ENCODE assay signal across 8 mouse cellular contexts in the genomic region with DNA sequence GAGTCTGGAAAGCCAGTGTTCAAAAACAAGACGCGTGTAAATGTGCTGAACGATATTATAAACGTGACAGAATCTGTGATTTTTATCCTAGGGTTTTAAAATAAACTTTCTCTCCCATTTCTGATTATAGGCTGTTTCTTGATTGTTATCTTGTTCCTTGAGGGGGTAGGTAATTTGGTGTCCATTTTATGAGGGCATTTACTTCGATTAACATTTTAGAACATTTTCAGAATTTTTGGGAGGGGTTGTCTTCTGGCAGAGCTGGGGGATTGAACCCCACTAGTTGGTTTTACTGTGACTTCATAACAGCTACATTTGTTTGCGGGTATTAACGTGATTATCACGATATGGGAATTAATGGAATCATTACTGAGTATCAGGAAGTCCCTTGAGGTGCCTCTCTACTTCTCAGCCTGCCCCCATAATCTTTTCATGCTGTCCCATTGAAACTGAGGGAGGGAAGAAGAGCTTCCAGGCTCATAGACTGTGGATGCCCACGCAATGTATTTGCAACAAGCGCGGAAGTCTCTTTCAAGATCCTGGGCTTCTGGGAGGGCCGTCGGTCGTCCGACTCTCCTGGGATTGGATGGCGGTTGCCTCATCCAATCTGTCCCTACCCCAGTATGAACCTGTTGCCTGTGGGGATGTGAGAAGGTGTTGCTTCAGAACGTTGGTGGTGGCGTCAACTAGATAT. TPM values are rescaled to one million over a fixed set of nuclear protein-coding genes. Genes with fewer than 3 reads are reported as not detected.
DNase-seq lines count a peak whose midpoint lies in the region; ATAC-seq and TF ChIP-seq lines count a peak whose summit lies in the region.

No protein-coding gene starts in this region.

- no peak for TF ChIP-seq RAD21 in CH12.LX (IDR thresholded peaks at IDR 0.05; ENCODE audit: low read depth, low read length)

- H3K27me3 ChIP-seq in heart, embryonic 12.5 days (replicated peaks), result no peaks in the 10 kb centered on the region
- peaks cover 39% of the 10 kb centered on the region for H3K27me3 ChIP-seq in CH12.LX (replicated peaks)
- no peaks in the 10 kb centered on the region for H3K27me3 ChIP-seq in embryonic facial prominence, embryonic 14.5 days (replicated peaks; ENCODE audit: control insufficient read depth, insufficient read depth, low read length)
- H3K27me3 ChIP-seq in intestine, embryonic 14.5 days (replicated peaks; ENCODE audit: control insufficient read depth, insufficient read depth, low read length), result no peaks in the 10 kb centered on the region
- no peaks in the 10 kb centered on the region for H3K27me3 ChIP-seq in midbrain, embryonic 15.5 days (replicated peaks)

- H3K9me3 ChIP-seq in heart, embryonic 12.5 days (replicated peaks), result peaks cover 10% of the 10 kb centered on the region
- peaks cover 23% of the 10 kb centered on the region for H3K9me3 ChIP-seq in CH12.LX (replicated peaks; ENCODE audit: low read length)
- peaks cover 14% of the 10 kb centered on the region for H3K9me3 ChIP-seq in embryonic facial prominence, embryonic 14.5 days (ENCODE audit: control insufficient read depth, low read length)
- peaks cover 4% of the 10 kb centered on the region; the same call in 1 of the 2 replicates for H3K9me3 ChIP-seq in intestine, embryonic 14.5 days (ENCODE audit: control insufficient read depth, low read length)
- peaks cover 6% of the 10 kb centered on the region; the same call in 1 of the 2 replicates for H3K9me3 ChIP-seq in midbrain, embryonic 15.5 days

- in situ Hi-C loops in CH12.LX (cut with MboI; ENCODE audit: low pct_ligation_motif_present, low pct_unique_long_range_greater_than_20kb, low sequenced_read_pairs), result loop anchor here (25.0 kb wide), 1 partner anchor 316 kb away; no protein-coding TSS in a partner anchor

- ATAC-seq in heart, embryonic 12.5 days (ENCODE audit: insufficient number of reproducible peaks, low FRiP score), result no peak
- no peak for ATAC-seq in embryonic facial prominence, embryonic 14.5 days (ENCODE audit: low read depth)
- ATAC-seq in intestine, embryonic 14.5 days (replicated peaks; ENCODE audit: low FRiP score, low TSS enrichment, low read depth), result no peak; the same call in 1 of the 2 replicates
- peak; percentile 24 for ATAC-seq in midbrain, embryonic 15.5 days (replicated peaks)

- no peak overlapping the region for H3K27ac ChIP-seq in heart, embryonic 12.5 days (ENCODE audit: poor library complexity, severe bottlenecking)
- no peak overlapping the region for H3K27ac ChIP-seq in CH12.LX (ENCODE audit: insufficient read depth, low read depth)
- H3K27ac ChIP-seq in embryonic facial prominence, embryonic 14.5 days (replicated peaks; ENCODE audit: low read depth, low read length), result peak overlapping the region; percentile 0; the same call in 1 of the 2 replicates
- peak overlapping the region; percentile 79; the same call in 1 of the 2 replicates for H3K27ac ChIP-seq in intestine, embryonic 14.5 days (ENCODE audit: low read depth)
- peak overlapping the region; percentile 64 for H3K27ac ChIP-seq in midbrain, embryonic 15.5 days

- peaks cover 31% of the 10 kb centered on the region for H3K79me2 ChIP-seq in CH12.LX (replicated peaks; ENCODE audit: control insufficient read depth, extremely low read depth, insufficient read depth, poor library complexity, severe bottlenecking)

- 66% methylated on average over 18 of the region's 18 CpGs for WGBS in heart, embryonic 12.5 days
- WGBS in embryonic facial prominence, embryonic 14.5 days, result 67% methylated on average over 18 of the region's 18 CpGs
- 68% methylated on average over 18 of the region's 18 CpGs for WGBS in intestine, embryonic 14.5 days
- WGBS in midbrain, embryonic 15.5 days, result 63% methylated on average over 18 of the region's 18 CpGs

- H3K36me3 ChIP-seq in heart, embryonic 12.5 days, result peaks cover 27% of the 10 kb centered on the region
- peaks cover 17 to 28% of the 10 kb centered on the region in 2 experiments for H3K36me3 ChIP-seq in CH12.LX (replicated peaks in 1 of 2; ENCODE audit: control insufficient read depth in 1 of 2, insufficient read depth in 1 of 2, low read length in 1 of 2)
- H3K36me3 ChIP-seq in embryonic facial prominence, embryonic 14.5 days (ENCODE audit: control insufficient read depth, insufficient read depth, low read length), result peaks cover 29% of the 10 kb centered on the region
- peaks cover 30% of the 10 kb centered on the region for H3K36me3 ChIP-seq in intestine, embryonic 14.5 days (ENCODE audit: control insufficient read depth, insufficient read depth, low read length)
- H3K36me3 ChIP-seq in midbrain, embryonic 15.5 days (replicated peaks), result peaks cover 7% of the 10 kb centered on the region

- H3K4me1 ChIP-seq in heart, embryonic 12.5 days (replicated peaks), result peaks cover 23% of the 10 kb centered on the region
- H3K4me1 ChIP-seq in CH12.LX (ENCODE audit: control insufficient read depth in 1 of 2, insufficient read depth in 2 of 2), result peaks cover 5 to 23% of the 10 kb centered on the region in 2 experiments
- peaks cover 15% of the 10 kb centered on the region for H3K4me1 ChIP-seq in embryonic facial prominence, embryonic 14.5 days (ENCODE audit: control insufficient read depth, insufficient read depth, low read length)
- peaks cover 24% of the 10 kb centered on the region for H3K4me1 ChIP-seq in intestine, embryonic 14.5 days (replicated peaks; ENCODE audit: control insufficient read depth, insufficient read depth, low read length)
- peaks cover 22% of the 10 kb centered on the region for H3K4me1 ChIP-seq in midbrain, embryonic 15.5 days

- dilution Hi-C loops in CH12.LX (cut with MboI; ENCODE audit: extremely low pct_ligation_motif_present, extremely low pct_unique_long_range_greater_than_20kb, low sequenced_read_pairs), result no loop called here

- TF ChIP-seq EP300 in CH12.LX (IDR thresholded peaks at IDR 0.05; ENCODE audit: low read length), result peak; percentile 34; the same call in 1 of the 2 replicates

- DNase-seq in heart, adult 18-20 months, result no peak
- DNase-seq in CH12.LX (ENCODE audit: extremely low read depth), result no peak
- DNase-seq in embryonic facial prominence, embryonic 14.5 days (ENCODE audit: low spot score), result no peak
- DNase-seq in intestine, embryonic 14.5 days (ENCODE audit: low spot score), result no peak
- DNase-seq in B cell, adult 2 months, result no peak
- no peak for DNase-seq in adrenal gland, postnatal 25 days

- TF ChIP-seq CTCF in CH12.LX (conservative IDR thresholded peaks at IDR 0.05 in 1 of 2, IDR thresholded peaks at IDR 0.05 in 1 of 2; ENCODE audit: low read depth in 2 of 2, low read length in 2 of 2), result no peak; a peak in 1 of 4 replicates

- peak overlapping the region; percentile 63 for H3K4me2 ChIP-seq in heart, embryonic 12.5 days
- H3K4me2 ChIP-seq in CH12.LX (ENCODE audit: insufficient read depth, low read depth, poor library complexity, severe bottlenecking), result peak overlapping the region; percentile 44; the same call in 1 of the 2 replicates
- H3K4me2 ChIP-seq in embryonic facial prominence, embryonic 14.5 days (ENCODE audit: low read depth, low read length), result peak overlapping the region; percentile 58
- peak overlapping the region; percentile 49 for H3K4me2 ChIP-seq in intestine, embryonic 14.5 days (ENCODE audit: low read length)
- peak overlapping the region; percentile 55 for H3K4me2 ChIP-seq in midbrain, embryonic 15.5 days

- no peak for TF ChIP-seq POLR2A in CH12.LX (IDR thresholded peaks at IDR 0.05; ENCODE audit: low read depth, low read length)

- H3K9ac ChIP-seq in heart, embryonic 12.5 days, result peak overlapping the region; percentile 80; the same call in 1 of the 2 replicates
- peak overlapping the region; percentile 16 for H3K9ac ChIP-seq in CH12.LX (ENCODE audit: insufficient read depth, low read depth)
- peak overlapping the region; percentile 75 for H3K9ac ChIP-seq in embryonic facial prominence, embryonic 14.5 days (ENCODE audit: low read depth, low read length)
- peak overlapping the region; percentile 71 for H3K9ac ChIP-seq in intestine, embryonic 14.5 days (ENCODE audit: low read length)
- peak overlapping the region; percentile 57 for H3K9ac ChIP-seq in midbrain, embryonic 15.5 days

- peak overlapping the region; percentile 54 for H3K4me3 ChIP-seq in heart, embryonic 12.5 days
- peak overlapping the region in 2 of 3 experiments; percentile 22 to 54 for H3K4me3 ChIP-seq in CH12.LX (replicated peaks in 1 of 3; ENCODE audit: low read depth in 2 of 3, low read length in 2 of 3, poor library complexity in 1 of 3)
- peak overlapping the region; percentile 47 for H3K4me3 ChIP-seq in embryonic facial prominence, embryonic 14.5 days (ENCODE audit: low read depth, low read length)
- peak overlapping the region; percentile 59 for H3K4me3 ChIP-seq in intestine, embryonic 14.5 days (ENCODE audit: low read depth, low read length)
- peak overlapping the region; percentile 42 for H3K4me3 ChIP-seq in midbrain, embryonic 15.5 days

RNA-seq across cellular contexts. Expression of gene Trpm8, which starts 0.5 kb away (rescaled TPM):
- polyA plus RNA-seq in heart, embryonic 12.5 days (2016; fragmentation: Nextera tagmentation; extraction: Ambion mirVana), result 0.05 TPM in 1 of 2 replicates, not detected in the other
- not detected for total RNA-seq in heart, adult 18-20 months (2021)
- total RNA-seq in CH12.LX (2012; rRNA removed) (not detected in 2 replicates), CH12.LX (2014; rRNA removed) (not detected in 2 replicates)
- polyA plus RNA-seq in CH12.LX (2012; ENCODE audit: insufficient read length, low read depth), result not detected in 2 replicates
- polyA plus RNA-seq in embryonic facial prominence, embryonic 14.5 days (2014; fragmentation: Nextera tagmentation; extraction: Ambion mirVana), result 0.07 TPM in 1 of 2 replicates, not detected in the other
- polyA plus RNA-seq in intestine, embryonic 14.5 days (2014; fragmentation: Nextera tagmentation; extraction: Ambion mirVana), result not detected in 2 replicates
- 0.09 and 0.10 TPM in 2 replicates for polyA plus RNA-seq in midbrain, embryonic 15.5 days (2015; fragmentation: Nextera tagmentation; extraction: Ambion mirVana)
- not detected in 2 replicates for total RNA-seq in adrenal gland, postnatal 25 days (2021)

RNA-seq across cellular contexts. Expression of gene Hjurp, which starts 0.5 kb away (rescaled TPM):
- polyA plus RNA-seq in heart, embryonic 12.5 days (2016; fragmentation: Nextera tagmentation; extraction: Ambion mirVana), result 141 TPM in 2 replicates
- total RNA-seq in heart, adult 18-20 months (2021), result 10 to 100 TPM; 10.6 to 11.0 TPM
- total RNA-seq in CH12.LX (2012; rRNA removed) (65.2 and 69.8 TPM in 2 replicates), CH12.LX (2014; rRNA removed) (74.1 and 80.8 TPM in 2 replicates)
- 64.8 and 67.6 TPM in 2 replicates for polyA plus RNA-seq in CH12.LX (2012; ENCODE audit: insufficient read length, low read depth)
- 110 and 137 TPM in 2 replicates for polyA plus RNA-seq in embryonic facial prominence, embryonic 14.5 days (2014; fragmentation: Nextera tagmentation; extraction: Ambion mirVana)
- polyA plus RNA-seq in intestine, embryonic 14.5 days (2014; fragmentation: Nextera tagmentation; extraction: Ambion mirVana), result 182 and 203 TPM in 2 replicates
- polyA plus RNA-seq in midbrain, embryonic 15.5 days (2015; fragmentation: Nextera tagmentation; extraction: Ambion mirVana), result 85.4 and 86.4 TPM in 2 replicates
- 58.4 and 64.0 TPM in 2 replicates for total RNA-seq in adrenal gland, postnatal 25 days (2021)

RNA-seq across cellular contexts. Expression of gene Mroh2a, which starts 51.2 kb away (rescaled TPM):
- polyA plus RNA-seq in heart, embryonic 12.5 days (2016; fragmentation: Nextera tagmentation; extraction: Ambion mirVana), result 0.56 and 0.83 TPM in 2 replicates
- total RNA-seq in heart, adult 18-20 months (2021), result not detected
- total RNA-seq in CH12.LX (2012; rRNA removed) (0.13 and 0.17 TPM in 2 replicates), CH12.LX (2014; rRNA removed) (not detected in 2 replicates)
- polyA plus RNA-seq in CH12.LX (2012; ENCODE audit: insufficient read length, low read depth), result 0.78 and 1.0 TPM in 2 replicates
- 1.7 and 2.2 TPM in 2 replicates for polyA plus RNA-seq in embryonic facial prominence, embryonic 14.5 days (2014; fragmentation: Nextera tagmentation; extraction: Ambion mirVana)
- polyA plus RNA-seq in intestine, embryonic 14.5 days (2014; fragmentation: Nextera tagmentation; extraction: Ambion mirVana), result 1.1 and 2.8 TPM in 2 replicates
- polyA plus RNA-seq in midbrain, embryonic 15.5 days (2015; fragmentation: Nextera tagmentation; extraction: Ambion mirVana), result 0.50 and 0.86 TPM in 2 replicates
- 0.33 TPM in 1 of 2 replicates, not detected in the other for total RNA-seq in adrenal gland, postnatal 25 days (2021)

Comparison
In these comparisons a context has a peak if more than half of its experiments do, and no peak if none do; other contexts are left out.
1. H3K27ac ChIP-seq: peak in embryonic facial prominence, embryonic 14.5 days (single experiment), intestine, embryonic 14.5 days (single experiment) and midbrain, embryonic 15.5 days (single experiment); none in heart, embryonic 12.5 days (single experiment) and CH12.LX (single experiment).
2. H3K9ac ChIP-seq: peak in every context shown above with its lines; median percentile 80 in heart, embryonic 12.5 days; 75 in embryonic facial prominence, embryonic 14.5 days; 71 in intestine, embryonic 14.5 days; 57 in midbrain, embryonic 15.5 days; 16 in CH12.LX.
3. Peak in every context shown above with its lines, with median percentiles within 50 percentile points of each other: H3K4me2 ChIP-seq and H3K4me3 ChIP-seq.